Mouse (Mus musculus): ENCODE measurements around the gene Keap1. TPM values are rescaled to one million over a fixed set of nuclear protein-coding genes. Genes with fewer than 3 reads are reported as not detected.
"Not testable (repeated sequence)": the region's sequence is repeated elsewhere in the genome, so short reads cannot be mapped to it uniquely, and the experiment has no call there.

Gene Keap1
- polyA plus RNA-seq, 1 experiment: 41.5 TPM

GRCm38 (mm10) chr9:21204528-21205272, 34.5 kb downstream of the Keap1 start:
- no peak overlapping the region for H3K4me3 ChIP-seq (ENCODE audit: insufficient read depth, poor library complexity, severe bottlenecking)

GRCm38 (mm10) chr9:21204156-21204527, 35.0 kb downstream of the Keap1 start:
- Histone ChIP-seq H3K79me2 (ENCODE audit: control insufficient read depth, insufficient read depth) (no peaks in the 10 kb centered on the region), H3K4me3 (ENCODE audit: insufficient read depth, poor library complexity, severe bottlenecking) (no peak overlapping the region), H3K27me3 (ENCODE audit: control insufficient read depth, insufficient read depth, insufficient read length) (no peaks in the 10 kb centered on the region), H3K36me3 (ENCODE audit: control insufficient read depth, insufficient read depth) (no peaks in the 10 kb centered on the region), H3ac (ENCODE audit: control insufficient read depth, insufficient read length, low read depth) (no peak overlapping the region), H3K79me3 (ENCODE audit: low read depth) (no peaks in the 10 kb centered on the region)
- TF ChIP-seq FOSL1 (IDR thresholded peaks at IDR 0.05; ENCODE audit: insufficient read depth, low read length, poor library complexity, severe bottlenecking): no peak
- TF ChIP-seq CTCF (IDR thresholded peaks at IDR 0.05; ENCODE audit: control insufficient read depth, insufficient read depth, insufficient read length): no peak
- no peak for TF ChIP-seq MAX (IDR thresholded peaks at IDR 0.05)
- no peak for TF ChIP-seq MYOG (IDR thresholded peaks at IDR 0.05; ENCODE audit: control insufficient read depth, extremely low read depth, insufficient read length)
- no peak for TF ChIP-seq MYOD1 (IDR thresholded peaks at IDR 0.05; ENCODE audit: control insufficient read depth, insufficient read length, low read depth)
- TF ChIP-seq USF1 (IDR thresholded peaks at IDR 0.05; ENCODE audit: low read depth): no peak
- no peak for TF ChIP-seq CEBPB (IDR thresholded peaks at IDR 0.05; ENCODE audit: low read depth)

More at GRCm38 (mm10) chr9:21204528-21205272, 34.5 kb downstream of the Keap1 start:
- Histone ChIP-seq H3K79me3 (ENCODE audit: low read depth) (no peaks in the 10 kb centered on the region), H3K27me3 (ENCODE audit: control insufficient read depth, insufficient read depth, insufficient read length) (no peaks in the 10 kb centered on the region), H3ac (ENCODE audit: control insufficient read depth, insufficient read length, low read depth) (no peak overlapping the region), H3K79me2 (ENCODE audit: control insufficient read depth, insufficient read depth) (no peaks in the 10 kb centered on the region), H3K36me3 (ENCODE audit: control insufficient read depth, insufficient read depth) (no peaks in the 10 kb centered on the region)
- TF ChIP-seq MYOD1 (IDR thresholded peaks at IDR 0.05; ENCODE audit: control insufficient read depth, insufficient read length, low read depth) (no peak), MAX (IDR thresholded peaks at IDR 0.05) (no peak), CEBPB (IDR thresholded peaks at IDR 0.05; ENCODE audit: low read depth) (no peak), CTCF (IDR thresholded peaks at IDR 0.05; ENCODE audit: control insufficient read depth, insufficient read depth, insufficient read length) (no peak), USF1 (IDR thresholded peaks at IDR 0.05; ENCODE audit: low read depth) (no peak)

- Histone ChIP-seq H3K4me3 (ENCODE audit: insufficient read depth, poor library complexity, severe bottlenecking) (no peak overlapping the region), H3K79me3 (ENCODE audit: low read depth) (no peaks in the 10 kb centered on the region), H3ac (ENCODE audit: control insufficient read depth, insufficient read length, low read depth) (no peak overlapping the region), H3K27me3 (ENCODE audit: control insufficient read depth, insufficient read depth, insufficient read length) (no peaks in the 10 kb centered on the region), H3K36me3 (ENCODE audit: control insufficient read depth, insufficient read depth) (no peaks in the 10 kb centered on the region), H3K79me2 (ENCODE audit: control insufficient read depth, insufficient read depth) (no peaks in the 10 kb centered on the region)
- TF ChIP-seq MAX (IDR thresholded peaks at IDR 0.05): no peak
- TF ChIP-seq MYOD1 (IDR thresholded peaks at IDR 0.05; ENCODE audit: control insufficient read depth, insufficient read length, low read depth): no peak
- TF ChIP-seq MYOG (IDR thresholded peaks at IDR 0.05; ENCODE audit: control insufficient read depth, extremely low read depth, insufficient read length): no peak
- no peak for TF ChIP-seq USF1 (IDR thresholded peaks at IDR 0.05; ENCODE audit: low read depth)
- no peak for TF ChIP-seq CEBPB (IDR thresholded peaks at IDR 0.05; ENCODE audit: low read depth)
These were observed 40.2 kb downstream of the Keap1 start for GRCm38 (mm10) chr9:21198960-21199359.

- H3K27me3 ChIP-seq (ENCODE audit: control insufficient read depth, insufficient read depth, insufficient read length): no peaks in the 10 kb centered on the region
- no peaks in the 10 kb centered on the region for H3K79me2 ChIP-seq (ENCODE audit: control insufficient read depth, insufficient read depth)
- no peaks in the 10 kb centered on the region for H3K36me3 ChIP-seq (ENCODE audit: control insufficient read depth, insufficient read depth)
- TF ChIP-seq MAX (IDR thresholded peaks at IDR 0.05): no peak
- TF ChIP-seq MYOG (IDR thresholded peaks at IDR 0.05; ENCODE audit: control insufficient read depth, extremely low read depth, insufficient read length): no peak
- no peak for TF ChIP-seq FOSL1 (IDR thresholded peaks at IDR 0.05; ENCODE audit: insufficient read depth, low read length, poor library complexity, severe bottlenecking)
- TF ChIP-seq CEBPB (IDR thresholded peaks at IDR 0.05; ENCODE audit: low read depth): no peak
- TF ChIP-seq MYOD1 (IDR thresholded peaks at IDR 0.05; ENCODE audit: control insufficient read depth, insufficient read length, low read depth): no peak
- no peak for TF ChIP-seq CTCF (IDR thresholded peaks at IDR 0.05; ENCODE audit: control insufficient read depth, insufficient read depth, insufficient read length)
- TF ChIP-seq USF1 (IDR thresholded peaks at IDR 0.05; ENCODE audit: low read depth): no peak
- no peak overlapping the region for H3ac ChIP-seq (ENCODE audit: control insufficient read depth, insufficient read length, low read depth)
- no peaks in the 10 kb centered on the region for H3K79me3 ChIP-seq (ENCODE audit: low read depth)
- H3K4me3 ChIP-seq (ENCODE audit: insufficient read depth, poor library complexity, severe bottlenecking): no peak overlapping the region
These were observed 41.2 kb downstream of the Keap1 start for GRCm38 (mm10) chr9:21197981-21198380.

GRCm38 (mm10) chr9:21196521-21197433, 42.4 kb downstream of the Keap1 start:
- Histone ChIP-seq H3K79me2 (ENCODE audit: control insufficient read depth, insufficient read depth) (no peaks in the 10 kb centered on the region), H3K79me3 (ENCODE audit: low read depth) (no peaks in the 10 kb centered on the region), H3K27me3 (ENCODE audit: control insufficient read depth, insufficient read depth, insufficient read length) (no peaks in the 10 kb centered on the region), H3K4me3 (ENCODE audit: insufficient read depth, poor library complexity, severe bottlenecking) (no peak overlapping the region), H3ac (ENCODE audit: control insufficient read depth, insufficient read length, low read depth) (no peak overlapping the region), H3K36me3 (ENCODE audit: control insufficient read depth, insufficient read depth) (no peaks in the 10 kb centered on the region)
- TF ChIP-seq FOSL1 (IDR thresholded peaks at IDR 0.05; ENCODE audit: insufficient read depth, low read length, poor library complexity, severe bottlenecking) (no peak), CTCF (IDR thresholded peaks at IDR 0.05; ENCODE audit: control insufficient read depth, insufficient read depth, insufficient read length) (no peak), MAX (IDR thresholded peaks at IDR 0.05) (no peak), MYOG (IDR thresholded peaks at IDR 0.05; ENCODE audit: control insufficient read depth, extremely low read depth, insufficient read length) (no peak), CEBPB (IDR thresholded peaks at IDR 0.05; ENCODE audit: low read depth) (no peak), USF1 (IDR thresholded peaks at IDR 0.05; ENCODE audit: low read depth) (no peak), MYOD1 (IDR thresholded peaks at IDR 0.05; ENCODE audit: control insufficient read depth, insufficient read length, low read depth) (no peak)

GRCm38 (mm10) chr9:21195736-21196505, 43.2 kb downstream of the Keap1 start:
- not testable (repeated sequence) for H3ac ChIP-seq (ENCODE audit: control insufficient read depth, insufficient read length, low read depth); H3K36me3 ChIP-seq (ENCODE audit: control insufficient read depth, insufficient read depth); H3K79me2 ChIP-seq (ENCODE audit: control insufficient read depth, insufficient read depth); H3K4me3 ChIP-seq (ENCODE audit: insufficient read depth, poor library complexity, severe bottlenecking); H3K79me3 ChIP-seq (ENCODE audit: low read depth); H3K27me3 ChIP-seq (ENCODE audit: control insufficient read depth, insufficient read depth, insufficient read length)

Measured in C2C12 (cell line).